Mouse (Mus musculus) kidney, embryonic 15.5 days (tissue): ENCODE results near the gene Trim50. TPM values are rescaled to one million over a fixed set of nuclear protein-coding genes. Genes with fewer than 3 reads are reported as not detected.

Experiments
- ATAC-seq: fragments of 200-750 bp; cut with Nextera tagmentation; replicated peaks from 2 replicates; pipeline ENCODE4 v1.8.0; 2017; ENCODE audit warnings: moderate TSS enrichment; ENCODE audit not compliant: low FRiP score
- H3K27ac ChIP-seq: fragments of 300-500 bp; sonication (generic); 2 replicates; pipeline ENCODE4 v1.5.1; 2015; ENCODE audit warnings: mild to moderate bottlenecking, inconsistent platforms
- H3K27me3 ChIP-seq: fragments of 300-500 bp; sonication (generic); 2 replicates; pipeline ENCODE4 v1.6.1; 2015; ENCODE audit warnings: inconsistent platforms
- H3K36me3 ChIP-seq: fragments of 300-500 bp; sonication (generic); 2 replicates; pipeline ENCODE4 v1.6.1; 2015; ENCODE audit warnings: inconsistent platforms
- H3K4me1 ChIP-seq: fragments of 300-500 bp; sonication (generic); 2 replicates; pipeline ENCODE4 v1.6.1; 2015; ENCODE audit warnings: inconsistent platforms
- H3K4me2 ChIP-seq: fragments of 300-500 bp; sonication (generic); 2 replicates; pipeline ENCODE4 v1.6.1; 2015; ENCODE audit warnings: moderate library complexity, mild to moderate bottlenecking, inconsistent platforms
- H3K4me3 ChIP-seq: fragments of 300-500 bp; sonication (generic); replicated peaks from 2 replicates; pipeline ENCODE4 v1.5.1; 2015; ENCODE audit warnings: mild to moderate bottlenecking, inconsistent platforms
- H3K9ac ChIP-seq: fragments of 300-500 bp; sonication (generic); 2 replicates; pipeline ENCODE4 v1.6.1; 2015; ENCODE audit warnings: mild to moderate bottlenecking, inconsistent platforms
- H3K9me3 ChIP-seq: fragments of 300-500 bp; sonication (generic); replicated peaks from 2 replicates; pipeline ENCODE4 v1.6.1; 2016; ENCODE audit warnings: inconsistent platforms
- WGBS: fragments of 180-500 bp; shearing (Covaris S2); methylation state at CpG from one replicate; pipeline ENCODE4 v1.1.7; 2015; ENCODE audit warnings: mixed read lengths; 5-methylcytosine and 5-hydroxymethylcytosine counted together
- polyA plus RNA-seq: library from polyadenylated mRNA; unstranded; fragments of >200 nt; fragmentation: Nextera tagmentation; extraction: Ambion mirVana; gene quantifications from 2 replicates; pipeline ENCODE4 v1.2.1, GENCODE M21; 2015

Gene Trim50
- polyA plus RNA-seq, result not detected in 2 replicates

DNA sequence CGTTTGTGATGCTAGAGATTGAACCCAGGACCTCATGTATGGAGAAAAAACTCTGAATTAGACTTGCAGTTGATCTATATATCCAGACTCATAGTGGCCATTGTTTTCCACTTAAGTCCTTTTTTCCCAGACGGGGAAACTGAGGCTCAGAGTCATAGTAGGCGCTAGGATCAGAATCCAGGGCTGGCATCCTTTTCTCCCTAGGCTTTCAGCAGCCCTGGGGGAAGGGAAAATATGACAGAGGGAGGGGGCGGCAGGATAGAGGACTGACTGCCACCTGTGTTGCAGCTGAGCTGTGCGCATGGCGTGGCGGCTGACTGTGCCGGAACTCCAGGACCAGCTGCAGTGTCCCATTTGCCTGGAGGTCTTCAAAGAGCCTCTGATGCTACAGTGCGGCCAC lies at the start of gene Trim50:
Gene Trim50, plus strand, starts transcription at position 301 of the 400 bp plus-strand sequence.
- Histone ChIP-seq H3K27ac (no peak within 1 kb of the TSS), H3K4me3 (no peak within 1 kb of the TSS), H3K27me3 (peaks cover 20% of the 10 kb centered on the region), H3K4me1 (no peaks in the 10 kb centered on the region), H3K9me3 (0 out of 2 replicates have a peak, but pooled peaks cover 3% of the 10 kb centered on the region), H3K4me2 (no peak within 1 kb of the TSS; the same call in 1 of the 2 replicates), H3K36me3 (no peaks in the 10 kb centered on the region), H3K9ac (no peak within 1 kb of the TSS)
- ATAC-seq, result no peak
- 59% methylated on average over 9 of the region's 9 CpGs for WGBS

DNA sequence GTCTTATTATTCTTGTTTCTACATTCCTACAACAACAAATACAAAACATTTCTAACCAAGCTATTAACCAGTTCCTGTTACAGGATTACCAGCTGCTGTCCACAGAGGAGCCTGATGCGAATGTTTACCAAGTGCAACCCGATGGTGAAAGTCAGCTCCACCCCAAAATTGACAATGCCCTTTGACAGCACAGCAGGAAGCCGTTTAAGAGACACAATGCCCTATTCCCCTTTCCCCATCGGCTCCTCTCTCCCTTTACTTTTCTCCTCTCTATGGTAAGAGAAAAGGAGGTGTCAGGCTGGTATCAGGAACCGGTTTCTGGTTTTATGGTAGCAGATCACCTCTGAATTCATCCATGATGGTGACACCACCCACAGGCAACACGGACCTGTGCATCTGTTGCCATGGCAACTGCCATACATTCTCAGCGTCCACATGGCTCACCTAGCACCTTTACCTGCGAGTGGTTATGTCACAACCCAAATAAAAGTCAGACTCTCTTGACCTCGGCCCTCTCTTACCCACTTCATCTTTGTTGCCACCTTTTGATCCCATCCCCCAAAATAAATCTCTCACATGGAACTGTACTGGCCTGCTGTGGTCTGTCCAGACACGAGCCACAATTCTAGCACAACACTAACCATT lies 46.7 kb upstream of the Trim50 start:
- no peak for ATAC-seq
- Histone ChIP-seq H3K4me2 (no peak overlapping the region), H3K4me3 (no peak overlapping the region), H3K36me3 (no peaks in the 10 kb centered on the region), H3K27ac (no peak overlapping the region), H3K27me3 (peaks cover 11% of the 10 kb centered on the region; the same call in 1 of the 2 replicates), H3K9me3 (no peaks in the 10 kb centered on the region), H3K4me1 (no peaks in the 10 kb centered on the region), H3K9ac (no peak overlapping the region)
- WGBS, result 50% methylated on average over 10 of the region's 10 CpGs

DNA sequence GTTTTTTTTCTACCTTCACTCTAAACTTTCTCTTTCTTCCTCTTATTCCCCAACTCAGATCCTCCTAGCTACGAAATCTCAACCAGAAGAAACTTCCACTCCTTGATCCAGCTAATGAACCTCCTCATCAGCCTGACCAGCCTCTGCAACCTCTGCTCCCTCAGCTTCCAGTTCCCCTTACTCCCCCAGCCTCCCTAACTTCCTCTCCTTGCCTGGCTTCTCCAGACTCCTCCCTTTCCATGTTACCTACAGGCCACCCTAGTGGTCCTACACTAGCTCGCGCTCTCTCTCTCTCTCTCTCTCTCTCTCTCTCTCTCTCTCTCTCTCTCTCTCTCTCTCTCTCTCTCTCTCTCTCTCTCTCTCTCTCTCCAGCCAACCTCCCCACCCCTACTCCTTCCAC lies 36.9 kb upstream of the Trim50 start:
- no peak overlapping the region for H3K27ac ChIP-seq
- H3K36me3 ChIP-seq, result no peaks in the 10 kb centered on the region
- H3K9me3 ChIP-seq, result no peaks in the 10 kb centered on the region
- H3K9ac ChIP-seq, result no peak overlapping the region
- H3K27me3 ChIP-seq, result no peaks in the 10 kb centered on the region
- H3K4me1 ChIP-seq, result no peaks in the 10 kb centered on the region
- no peak overlapping the region for H3K4me3 ChIP-seq
- no peak for ATAC-seq
- H3K4me2 ChIP-seq, result no peak overlapping the region
- 61% methylated on average over 3 of the region's 3 CpGs for WGBS

DNA sequence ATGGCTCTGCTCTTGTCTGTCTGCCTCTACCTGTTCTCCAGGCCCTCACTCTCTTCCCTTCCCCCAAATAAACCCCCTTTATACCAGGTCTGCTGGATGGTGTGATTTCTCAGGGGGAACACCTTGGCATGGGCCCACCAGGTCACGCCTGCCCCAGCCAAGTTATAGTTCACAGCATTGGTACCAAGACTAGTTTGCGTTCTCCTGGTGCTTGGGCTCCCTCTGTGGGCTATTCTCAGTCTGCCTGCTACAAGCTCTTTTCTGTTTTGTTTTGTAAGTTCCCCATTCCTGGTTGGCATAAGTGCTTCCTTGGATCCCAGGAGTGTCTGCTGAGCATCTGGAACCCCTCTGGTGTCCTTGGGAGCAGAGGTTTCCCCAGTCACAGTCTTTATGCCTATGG lies 33.2 kb upstream of the Trim50 start:
- H3K9ac ChIP-seq, result no peak overlapping the region
- H3K36me3 ChIP-seq, result no peaks in the 10 kb centered on the region
- H3K27me3 ChIP-seq, result no peaks in the 10 kb centered on the region
- H3K27ac ChIP-seq, result no peak overlapping the region
- no peaks in the 10 kb centered on the region for H3K9me3 ChIP-seq
- WGBS, result 66% methylated on average over 2 of the region's 2 CpGs
- H3K4me3 ChIP-seq, result no peak overlapping the region
- no peaks in the 10 kb centered on the region for H3K4me1 ChIP-seq
- no peak for ATAC-seq
- no peak overlapping the region for H3K4me2 ChIP-seq

DNA sequence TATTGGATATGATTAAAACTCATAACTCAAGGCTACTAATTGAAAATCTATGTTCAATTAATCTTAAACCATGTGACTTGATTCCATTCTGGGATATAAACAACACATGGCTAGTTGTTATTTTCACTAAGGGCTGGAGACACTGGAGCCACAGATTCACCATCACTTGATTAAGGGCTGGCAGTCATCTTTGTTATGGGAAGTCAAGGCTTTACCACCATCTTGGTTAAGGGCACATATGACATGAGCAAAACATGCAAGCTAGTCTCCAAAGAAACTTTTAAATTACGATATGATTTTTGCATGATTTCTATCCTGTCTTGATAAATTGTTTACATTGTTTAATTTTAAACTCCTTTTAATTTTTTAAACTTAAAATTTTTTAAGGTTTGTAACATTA lies 30.9 kb upstream of the Trim50 start:
- H3K9ac ChIP-seq, result no peak overlapping the region
- H3K4me3 ChIP-seq, result no peak overlapping the region
- H3K9me3 ChIP-seq, result no peaks in the 10 kb centered on the region
- no peaks in the 10 kb centered on the region for H3K36me3 ChIP-seq
- H3K27me3 ChIP-seq, result no peaks in the 10 kb centered on the region
- no peak overlapping the region for H3K4me2 ChIP-seq
- 91% methylated on average over 1 of the region's 1 CpGs for WGBS
- H3K27ac ChIP-seq, result no peak overlapping the region
- ATAC-seq, result no peak
- no peaks in the 10 kb centered on the region for H3K4me1 ChIP-seq

DNA sequence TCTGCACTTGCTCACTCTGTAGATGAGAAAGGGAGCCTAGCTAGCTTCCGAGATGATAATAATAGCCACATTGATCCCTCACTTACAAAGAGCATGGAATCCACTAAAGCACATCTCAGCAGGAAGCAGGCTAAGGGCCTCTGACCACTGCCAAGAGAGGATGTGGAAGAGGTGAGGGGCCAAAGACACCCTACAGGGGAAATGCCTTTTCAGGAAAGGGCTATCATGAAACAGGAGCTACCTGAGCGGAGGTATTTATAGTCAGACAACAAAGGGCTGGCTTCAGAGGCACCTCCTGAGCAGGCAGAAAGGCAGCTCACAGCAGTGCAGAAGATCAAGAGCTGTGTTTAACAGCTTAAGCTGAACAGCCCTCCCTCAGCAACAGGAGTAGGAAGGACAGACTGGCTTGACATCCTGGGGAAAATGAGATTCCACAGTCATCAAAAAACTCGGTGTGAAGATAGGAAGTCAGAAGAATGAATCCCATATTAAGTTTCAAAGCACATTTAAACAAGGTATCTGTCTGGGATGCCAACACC lies 26.9 kb upstream of the Trim50 start:
- Histone ChIP-seq H3K4me1 (no peaks in the 10 kb centered on the region), H3K27ac (no peak overlapping the region), H3K9ac (no peak overlapping the region), H3K27me3 (no peaks in the 10 kb centered on the region), H3K36me3 (no peaks in the 10 kb centered on the region), H3K4me2 (no peak overlapping the region), H3K9me3 (no peaks in the 10 kb centered on the region), H3K4me3 (no peak overlapping the region)
- ATAC-seq, result no peak
- WGBS, result 24% methylated on average over 3 of the region's 3 CpGs

DNA sequence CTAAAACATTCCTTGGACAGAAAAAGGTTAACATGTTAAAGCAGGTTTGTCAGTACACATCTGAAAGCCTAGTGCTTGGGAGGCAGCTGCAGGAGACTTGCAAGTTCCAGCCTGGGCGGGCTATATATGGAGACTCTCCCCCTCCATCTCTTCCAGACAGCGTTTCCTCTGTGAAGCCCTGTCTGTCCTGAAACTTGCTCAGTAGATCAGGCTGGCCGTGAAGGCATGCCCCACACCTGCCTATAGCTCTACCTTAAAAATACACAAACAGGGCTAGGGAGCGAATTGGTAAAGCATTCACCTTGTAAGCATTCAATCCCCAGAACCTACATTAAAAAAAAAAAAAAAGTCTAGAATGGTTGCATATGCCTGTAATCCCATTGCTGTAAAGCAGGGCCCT lies 23.6 kb upstream of the Trim50 start:
- H3K9me3 ChIP-seq, result no peaks in the 10 kb centered on the region
- no peak overlapping the region for H3K27ac ChIP-seq
- ATAC-seq, result no peak
- H3K4me1 ChIP-seq, result no peaks in the 10 kb centered on the region
- no peak overlapping the region for H3K9ac ChIP-seq
- 79% methylated on average over 4 of the region's 4 CpGs for WGBS
- no peak overlapping the region for H3K4me3 ChIP-seq
- H3K4me2 ChIP-seq, result no peak overlapping the region
- H3K36me3 ChIP-seq, result no peaks in the 10 kb centered on the region
- H3K27me3 ChIP-seq, result no peaks in the 10 kb centered on the region

DNA sequence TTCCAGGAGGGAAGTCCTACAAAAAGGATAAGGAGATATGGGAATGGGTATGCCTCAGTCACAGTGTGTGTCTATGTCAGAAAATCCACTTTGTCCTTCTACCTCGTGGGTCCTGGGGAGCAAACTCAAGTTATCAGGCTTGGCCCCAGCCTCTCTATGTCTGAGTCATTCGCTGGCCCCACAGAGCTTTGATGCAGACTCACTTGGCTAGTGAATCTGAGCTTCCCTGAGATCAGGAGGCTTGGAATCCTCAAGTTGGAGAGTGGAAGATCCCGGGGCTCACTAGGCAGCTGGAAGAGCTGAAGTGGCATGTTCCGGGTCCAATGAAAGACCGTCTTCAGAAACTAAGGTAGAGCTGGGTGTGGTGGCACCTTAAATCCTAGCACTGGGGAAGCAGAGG lies 22.9 kb upstream of the Trim50 start:
- Histone ChIP-seq H3K4me3 (no peak overlapping the region), H3K27ac (no peak overlapping the region), H3K4me1 (no peaks in the 10 kb centered on the region), H3K4me2 (no peak overlapping the region), H3K27me3 (no peaks in the 10 kb centered on the region), H3K36me3 (no peaks in the 10 kb centered on the region), H3K9me3 (no peaks in the 10 kb centered on the region), H3K9ac (no peak overlapping the region)
- 83% methylated on average over 5 of the region's 5 CpGs for WGBS
- ATAC-seq, result no peak

DNA sequence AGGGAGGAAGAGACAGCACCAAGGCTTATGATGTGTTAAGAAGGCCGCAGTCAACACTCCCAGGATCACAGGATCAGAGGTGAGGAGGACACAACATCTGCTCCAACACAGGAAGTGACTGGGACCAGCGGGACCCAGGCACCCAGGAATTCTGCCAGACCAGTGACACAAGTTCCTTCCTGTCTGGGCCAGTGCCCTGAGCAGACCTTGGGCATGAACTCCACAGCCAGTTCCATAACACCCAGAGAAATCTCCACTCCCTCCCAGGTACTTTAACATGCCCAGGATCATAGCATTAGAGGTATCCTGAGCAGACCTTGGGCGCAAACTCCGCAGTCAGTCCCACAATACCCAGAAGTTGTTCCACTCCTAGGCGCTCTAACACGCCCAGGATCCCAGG lies 21.9 kb upstream of the Trim50 start:
- no peak overlapping the region for H3K9ac ChIP-seq
- H3K9me3 ChIP-seq, result no peaks in the 10 kb centered on the region
- H3K4me3 ChIP-seq, result no peak overlapping the region
- H3K36me3 ChIP-seq, result no peaks in the 10 kb centered on the region
- H3K27ac ChIP-seq, result no peak overlapping the region
- WGBS, result 82% methylated on average over 6 of the region's 6 CpGs
- no peaks in the 10 kb centered on the region for H3K4me1 ChIP-seq
- no peak for ATAC-seq
- H3K4me2 ChIP-seq, result no peak overlapping the region
- no peaks in the 10 kb centered on the region for H3K27me3 ChIP-seq

DNA sequence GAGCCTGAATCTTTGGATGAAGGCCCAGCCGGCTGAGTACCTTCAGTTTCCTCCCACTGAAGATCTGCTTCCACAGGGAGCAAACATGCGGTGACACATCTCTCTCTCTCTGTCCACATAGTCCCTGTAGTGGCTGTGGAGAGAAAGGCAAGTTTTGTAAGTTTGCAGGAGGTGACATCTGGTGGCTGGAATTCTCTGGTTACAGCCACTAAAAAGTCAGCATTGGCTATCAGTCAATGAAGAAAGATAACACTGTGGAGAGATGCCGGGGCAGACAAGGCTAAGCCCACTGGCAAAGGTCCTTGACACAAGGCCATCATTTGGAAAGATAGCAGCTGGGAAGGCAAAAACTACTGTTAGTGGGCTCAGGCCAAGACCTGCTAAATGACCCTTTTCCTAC lies 15.5 kb upstream of the Trim50 start:
- Histone ChIP-seq H3K9ac (no peak overlapping the region), H3K27ac (no peak overlapping the region), H3K4me3 (no peak overlapping the region), H3K36me3 (no peaks in the 10 kb centered on the region), H3K4me1 (no peaks in the 10 kb centered on the region), H3K27me3 (no peaks in the 10 kb centered on the region), H3K4me2 (no peak overlapping the region), H3K9me3 (no peaks in the 10 kb centered on the region)
- no peak for ATAC-seq
- 32% methylated on average over 3 of the region's 3 CpGs for WGBS

DNA sequence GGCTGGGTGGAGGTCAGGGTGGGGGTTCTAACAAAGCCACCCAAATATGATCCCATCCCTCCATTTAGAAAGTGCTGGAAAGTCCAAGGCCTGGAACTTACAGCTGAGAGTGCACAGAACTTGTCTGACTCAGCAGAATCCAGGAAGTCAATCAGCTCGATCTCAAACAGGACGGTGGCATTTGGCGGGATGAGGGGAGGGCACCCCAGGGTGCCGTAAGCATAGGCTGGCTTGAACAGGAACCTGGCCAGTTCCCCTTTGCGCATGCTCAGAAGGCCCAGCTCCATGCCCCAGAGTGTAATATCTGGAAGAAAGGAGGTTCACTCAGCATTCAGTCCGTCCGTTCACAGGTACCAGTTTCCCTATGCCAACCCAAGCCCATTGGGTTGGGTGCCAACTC lies 7.1 kb upstream of the Trim50 start:
- 78% methylated on average over 7 of the region's 7 CpGs for WGBS
- Histone ChIP-seq H3K4me2 (no peak overlapping the region), H3K36me3 (no peaks in the 10 kb centered on the region), H3K27me3 (peaks cover 3% of the 10 kb centered on the region; the same call in 1 of the 2 replicates), H3K9ac (no peak overlapping the region), H3K4me3 (no peak overlapping the region), H3K27ac (no peak overlapping the region), H3K9me3 (no peaks in the 10 kb centered on the region), H3K4me1 (no peaks in the 10 kb centered on the region)
- ATAC-seq, result no peak

DNA sequence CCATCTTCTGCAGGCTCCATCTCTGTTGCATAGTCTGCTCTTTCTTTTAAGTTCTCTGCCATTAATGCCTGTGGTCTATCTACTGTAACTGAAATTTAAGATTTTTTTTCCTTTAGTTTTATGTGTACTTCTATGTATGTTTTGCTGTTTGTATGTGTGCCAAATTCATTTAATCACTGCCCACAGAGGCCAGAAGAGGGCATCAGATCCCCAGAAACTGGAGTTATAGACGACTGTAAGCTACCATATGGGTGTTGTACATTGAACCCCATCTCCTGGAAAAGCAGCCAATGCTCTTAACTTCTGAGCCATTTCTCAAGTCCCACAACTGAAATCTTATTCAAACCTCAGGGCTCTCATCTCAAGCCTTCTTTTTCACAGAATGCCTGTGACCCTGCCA lies 6.7 kb upstream of the Trim50 start:
- 16% methylated on average over 1 of the region's 1 CpGs for WGBS
- no peak overlapping the region for H3K9ac ChIP-seq
- H3K4me1 ChIP-seq, result no peaks in the 10 kb centered on the region
- no peaks in the 10 kb centered on the region for H3K9me3 ChIP-seq
- peaks cover 3% of the 10 kb centered on the region; the same call in 1 of the 2 replicates for H3K27me3 ChIP-seq
- no peak for ATAC-seq
- no peak overlapping the region for H3K4me2 ChIP-seq
- H3K4me3 ChIP-seq, result no peak overlapping the region
- no peak overlapping the region for H3K27ac ChIP-seq
- no peaks in the 10 kb centered on the region for H3K36me3 ChIP-seq

DNA sequence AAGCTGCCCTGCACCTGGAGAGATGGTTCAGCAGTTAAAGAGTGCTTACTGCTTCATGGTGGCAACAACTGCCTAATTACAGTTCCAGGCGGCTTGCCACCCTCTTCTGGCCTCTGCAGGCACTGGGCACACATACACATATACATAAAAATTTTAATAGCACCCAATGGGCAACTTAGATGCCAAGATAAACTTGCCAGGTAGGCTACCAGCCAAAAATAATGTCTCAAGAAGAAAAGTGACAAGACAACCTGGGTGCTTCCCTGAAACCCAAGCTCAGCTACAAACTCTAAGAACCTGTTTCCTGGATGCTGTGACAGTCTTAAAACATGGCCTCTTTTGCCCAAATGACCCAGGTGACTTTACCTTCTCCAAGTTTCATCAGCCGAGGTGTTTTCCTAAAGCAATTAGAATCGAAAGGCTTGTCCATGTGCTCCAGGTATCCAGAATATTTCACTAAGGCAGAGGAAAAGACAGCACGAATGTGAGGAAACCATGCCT lies 5.5 kb upstream of the Trim50 start:
- no peaks in the 10 kb centered on the region for H3K36me3 ChIP-seq
- H3K4me2 ChIP-seq, result no peak overlapping the region
- no peak for ATAC-seq
- no peaks in the 10 kb centered on the region for H3K9me3 ChIP-seq
- no peak overlapping the region for H3K4me3 ChIP-seq
- H3K27me3 ChIP-seq, result peaks cover 7% of the 10 kb centered on the region; the same call in 1 of the 2 replicates
- no peaks in the 10 kb centered on the region for H3K4me1 ChIP-seq
- 71% methylated on average over 4 of the region's 4 CpGs for WGBS
- H3K27ac ChIP-seq, result no peak overlapping the region
- no peak overlapping the region for H3K9ac ChIP-seq
